Mouse (Mus musculus): ENCODE measurements around the gene Fam198a. TPM values are rescaled to one million over a fixed set of nuclear protein-coding genes. Genes with fewer than 3 reads are reported as not detected.

Fam198a gene
- polyA plus RNA-seq, 1 experiment from 2014 or later, result 2.6 TPM

GRCm38 (mm10) chr9:121983504-121983903, 32.7 kb downstream of the Fam198a start:
- ATAC-seq, result peak; percentile 25; the same call in 1 of the 2 replicates
- Histone ChIP-seq H3K9me3 (replicated peaks; ENCODE audit: control insufficient read depth, low read length, poor library complexity, severe bottlenecking) (no peaks in the 10 kb centered on the region), H3K27me3 (ENCODE audit: control insufficient read depth, insufficient read depth, low read depth, low read length) (no peaks in the 10 kb centered on the region), H3K4me2 (ENCODE audit: low read length) (no peak overlapping the region), H3K9ac (ENCODE audit: low read depth, low read length) (no peak overlapping the region), H3K27ac (ENCODE audit: low read length) (no peak overlapping the region), H3K4me1 (ENCODE audit: control insufficient read depth, insufficient read depth, low read length) (peaks cover 3% of the 10 kb centered on the region; the same call in 1 of the 2 replicates), H3K4me3 (ENCODE audit: low read depth, low read length) (no peak overlapping the region), H3K36me3 (ENCODE audit: control insufficient read depth, insufficient read depth, low read length) (peaks cover 5% of the 10 kb centered on the region)
- 57% methylated on average over 15 of the region's 15 CpGs for WGBS

- WGBS, result 76% methylated on average over 15 of the region's 15 CpGs
- Histone ChIP-seq H3K36me3 (ENCODE audit: control insufficient read depth, insufficient read depth, low read length) (peaks cover 5% of the 10 kb centered on the region), H3K27ac (ENCODE audit: low read length) (no peak overlapping the region), H3K27me3 (ENCODE audit: control insufficient read depth, insufficient read depth, low read depth, low read length) (no peaks in the 10 kb centered on the region), H3K4me1 (ENCODE audit: control insufficient read depth, insufficient read depth, low read length) (peaks cover 3% of the 10 kb centered on the region; the same call in 1 of the 2 replicates), H3K4me3 (ENCODE audit: low read depth, low read length) (no peak overlapping the region), H3K9me3 (replicated peaks; ENCODE audit: control insufficient read depth, low read length, poor library complexity, severe bottlenecking) (no peaks in the 10 kb centered on the region), H3K4me2 (ENCODE audit: low read length) (no peak overlapping the region), H3K9ac (ENCODE audit: low read depth, low read length) (peak overlapping the region; percentile 39; the same call in 1 of the 2 replicates)
- ATAC-seq, result no peak
These were observed 34.0 kb downstream of the Fam198a start for GRCm38 (mm10) chr9:121984465-121985461.

- no peaks in the 10 kb centered on the region for H3K27me3 ChIP-seq (ENCODE audit: control insufficient read depth, insufficient read depth, low read depth, low read length)
- H3K27ac ChIP-seq (ENCODE audit: low read length), result no peak overlapping the region
- H3K36me3 ChIP-seq (ENCODE audit: control insufficient read depth, insufficient read depth, low read length), result no peaks in the 10 kb centered on the region; the same call in 1 of the 2 replicates
- H3K9ac ChIP-seq (ENCODE audit: low read depth, low read length), result no peak overlapping the region
- H3K4me3 ChIP-seq (ENCODE audit: low read depth, low read length), result no peak overlapping the region
- no peak for ATAC-seq
- peaks cover 10% of the 10 kb centered on the region for H3K4me1 ChIP-seq (ENCODE audit: control insufficient read depth, insufficient read depth, low read length)
- 72% methylated on average over 3 of the region's 3 CpGs for WGBS
- no peaks in the 10 kb centered on the region for H3K9me3 ChIP-seq (replicated peaks; ENCODE audit: control insufficient read depth, low read length, poor library complexity, severe bottlenecking)
- H3K4me2 ChIP-seq (ENCODE audit: low read length), result no peak overlapping the region
These were observed 38.1 kb downstream of the Fam198a start for GRCm38 (mm10) chr9:121988910-121989309.

GRCm38 (mm10) chr9:121989536-121989935, 38.7 kb downstream of the Fam198a start:
- 20% methylated on average over 5 of the region's 5 CpGs for WGBS
- peaks cover 17% of the 10 kb centered on the region for H3K4me1 ChIP-seq (ENCODE audit: control insufficient read depth, insufficient read depth, low read length)
- no peak overlapping the region for H3K9ac ChIP-seq (ENCODE audit: low read depth, low read length)
- H3K4me2 ChIP-seq (ENCODE audit: low read length), result no peak overlapping the region
- H3K36me3 ChIP-seq (ENCODE audit: control insufficient read depth, insufficient read depth, low read length), result no peaks in the 10 kb centered on the region; the same call in 1 of the 2 replicates
- H3K27me3 ChIP-seq (ENCODE audit: control insufficient read depth, insufficient read depth, low read depth, low read length), result no peaks in the 10 kb centered on the region
- ATAC-seq, result no peak
- no peak overlapping the region for H3K27ac ChIP-seq (ENCODE audit: low read length)
- no peak overlapping the region for H3K4me3 ChIP-seq (ENCODE audit: low read depth, low read length)
- no peaks in the 10 kb centered on the region for H3K9me3 ChIP-seq (replicated peaks; ENCODE audit: control insufficient read depth, low read length, poor library complexity, severe bottlenecking)

GRCm38 (mm10) chr9:121991041-121991440, 40.3 kb downstream of the Fam198a start:
- no peak for ATAC-seq
- Histone ChIP-seq H3K4me2 (ENCODE audit: low read length) (no peak overlapping the region), H3K9ac (ENCODE audit: low read depth, low read length) (no peak overlapping the region), H3K36me3 (ENCODE audit: control insufficient read depth, insufficient read depth, low read length) (no peaks in the 10 kb centered on the region; the same call in 1 of the 2 replicates), H3K27me3 (ENCODE audit: control insufficient read depth, insufficient read depth, low read depth, low read length) (no peaks in the 10 kb centered on the region), H3K27ac (ENCODE audit: low read length) (no peak overlapping the region), H3K4me1 (ENCODE audit: control insufficient read depth, insufficient read depth, low read length) (peaks cover 20% of the 10 kb centered on the region), H3K9me3 (replicated peaks; ENCODE audit: control insufficient read depth, low read length, poor library complexity, severe bottlenecking) (no peaks in the 10 kb centered on the region), H3K4me3 (ENCODE audit: low read depth, low read length) (no peak overlapping the region)
- WGBS, result 60% methylated on average over 5 of the region's 5 CpGs

- Histone ChIP-seq H3K9ac (ENCODE audit: low read depth, low read length) (no peak overlapping the region), H3K4me2 (ENCODE audit: low read length) (no peak overlapping the region), H3K27me3 (ENCODE audit: control insufficient read depth, insufficient read depth, low read depth, low read length) (no peaks in the 10 kb centered on the region; the same call in 1 of the 2 replicates), H3K4me1 (ENCODE audit: control insufficient read depth, insufficient read depth, low read length) (peaks cover 20% of the 10 kb centered on the region), H3K9me3 (replicated peaks; ENCODE audit: control insufficient read depth, low read length, poor library complexity, severe bottlenecking) (no peaks in the 10 kb centered on the region), H3K27ac (ENCODE audit: low read length) (no peak overlapping the region), H3K36me3 (ENCODE audit: control insufficient read depth, insufficient read depth, low read length) (no peaks in the 10 kb centered on the region; the same call in 1 of the 2 replicates), H3K4me3 (ENCODE audit: low read depth, low read length) (no peak overlapping the region)
- 70% methylated on average over 3 of the region's 3 CpGs for WGBS
- ATAC-seq, result no peak
These were observed 42.3 kb downstream of the Fam198a start for GRCm38 (mm10) chr9:121993047-121993446.

GRCm38 (mm10) chr9:121995077-121995476, 44.3 kb downstream of the Fam198a start:
- peak overlapping the region; percentile 84 for H3K4me2 ChIP-seq (ENCODE audit: low read length)
- no peak overlapping the region for H3K27ac ChIP-seq (ENCODE audit: low read length)
- H3K4me1 ChIP-seq (ENCODE audit: control insufficient read depth, insufficient read depth, low read length), result peaks cover 20% of the 10 kb centered on the region
- no peaks in the 10 kb centered on the region; the same call in 1 of the 2 replicates for H3K36me3 ChIP-seq (ENCODE audit: control insufficient read depth, insufficient read depth, low read length)
- H3K27me3 ChIP-seq (ENCODE audit: control insufficient read depth, insufficient read depth, low read depth, low read length), result no peaks in the 10 kb centered on the region; the same call in 1 of the 2 replicates
- H3K9me3 ChIP-seq (replicated peaks; ENCODE audit: control insufficient read depth, low read length, poor library complexity, severe bottlenecking), result no peaks in the 10 kb centered on the region
- WGBS, result 7% methylated on average over 10 of the region's 10 CpGs
- ATAC-seq, result peak; percentile 27; the same call in 1 of the 2 replicates
- peak overlapping the region; percentile 95 for H3K9ac ChIP-seq (ENCODE audit: low read depth, low read length)
- H3K4me3 ChIP-seq (ENCODE audit: low read depth, low read length), result peak overlapping the region; percentile 91

- Histone ChIP-seq H3K27ac (ENCODE audit: low read length) (peak overlapping the region; percentile 54; the same call in 1 of the 2 replicates), H3K4me3 (ENCODE audit: low read depth, low read length) (peak overlapping the region; percentile 91)
- ATAC-seq, result peak; percentile 90
These were observed 44.8 kb downstream of the Fam198a start for GRCm38 (mm10) chr9:121995508-121996131.

More at GRCm38 (mm10) chr9:121995508-121996131, 44.8 kb downstream of the Fam198a start:
- H3K4me2 ChIP-seq (ENCODE audit: low read length), result peak overlapping the region; percentile 84
- H3K27me3 ChIP-seq (ENCODE audit: control insufficient read depth, insufficient read depth, low read depth, low read length), result no peaks in the 10 kb centered on the region; the same call in 1 of the 2 replicates
- no peaks in the 10 kb centered on the region for H3K36me3 ChIP-seq (ENCODE audit: control insufficient read depth, insufficient read depth, low read length)
- peak overlapping the region; percentile 95 for H3K9ac ChIP-seq (ENCODE audit: low read depth, low read length)
- H3K4me1 ChIP-seq (ENCODE audit: control insufficient read depth, insufficient read depth, low read length), result peaks cover 20% of the 10 kb centered on the region
- H3K9me3 ChIP-seq (replicated peaks; ENCODE audit: control insufficient read depth, low read length, poor library complexity, severe bottlenecking), result no peaks in the 10 kb centered on the region
- under 1% methylated on average over 53 of the region's 53 CpGs for WGBS
